Mouse (Mus musculus) hindbrain, postnatal 0 days (tissue): ENCODE results near the gene Rsf1. TPM values are rescaled to one million over a fixed set of nuclear protein-coding genes. Genes with fewer than 3 reads are reported as not detected.

ENCODE experiments used
- ATAC-seq: fragments of 200-750 bp; cut with Nextera tagmentation; 2 replicates; pipeline ENCODE4 v1.8.0; 2017; ENCODE audit warnings: mild to moderate bottlenecking, moderate TSS enrichment, moderate library complexity
- DNase-seq: peaks from one replicate; pipeline ENCODE4 v3.0.0-alpha.2; 2015; ENCODE audit warnings: low spot score
- H3K27ac ChIP-seq: fragments of 300-500 bp; sonication (generic); 2 replicates; pipeline ENCODE4 v1.5.1; 2014; ENCODE audit warnings: mild to moderate bottlenecking
- H3K27me3 ChIP-seq: fragments of 300-500 bp; sonication (generic); 2 replicates; pipeline ENCODE4 v1.6.1; 2014; ENCODE audit warnings: low read length, mixed read lengths; ENCODE audit not compliant: insufficient read depth
- H3K36me3 ChIP-seq: fragments of 300-500 bp; sonication (generic); 2 replicates; pipeline ENCODE4 v1.6.1; 2014; ENCODE audit warnings: low read length, mixed read lengths; ENCODE audit not compliant: insufficient read depth
- H3K4me1 ChIP-seq: fragments of 300-500 bp; sonication (generic); 2 replicates; pipeline ENCODE4 v1.6.1; 2014; ENCODE audit warnings: antibody characterized with exemption, low read length, mixed read lengths; ENCODE audit not compliant: insufficient read depth
- H3K4me2 ChIP-seq: fragments of 300-500 bp; sonication (generic); 2 replicates; pipeline ENCODE4 v1.6.1; 2014; ENCODE audit warnings: low read depth, mild to moderate bottlenecking, low read length, moderate library complexity, mixed read lengths
- H3K4me3 ChIP-seq: fragments of 300-500 bp; sonication (generic); 2 replicates; pipeline ENCODE4 v1.5.1; 2014; ENCODE audit warnings: low read length
- H3K9ac ChIP-seq: fragments of 300-500 bp; sonication (generic); replicated peaks from 2 replicates; pipeline ENCODE4 v1.6.1; 2014; ENCODE audit warnings: mild to moderate bottlenecking, low read length, moderate library complexity, mixed read lengths
- H3K9me3 ChIP-seq: fragments of 300-500 bp; sonication (generic); 2 replicates; pipeline ENCODE4 v1.6.1; 2016; ENCODE audit warnings: low read length, mixed read lengths
- CTCF ChIP-seq: IDR thresholded peaks from 2 replicates; pipeline ENCODE4 v1.5.1; 2016; ENCODE audit warnings: antibody characterized with exemption, control low read depth, low read depth
- WGBS: fragments of 180-500 bp; shearing (Covaris S2); extraction: QIAGEN DNeasy Blood & Tissue Kit; methylation state at CpG from one replicate; pipeline ENCODE4 v1.1.7; 2014; 5-methylcytosine and 5-hydroxymethylcytosine counted together
- polyA plus RNA-seq: library from polyadenylated mRNA; unstranded; fragments of >200 nt; fragmentation: Nextera tagmentation; extraction: Ambion mirVana; gene quantifications from 2 replicates; pipeline ENCODE4 v1.2.1, GENCODE M21; 2015
- total RNA-seq: library from RNA; depleted of rRNA; stranded (reverse); fragments of >200 nt; gene quantifications from 2 replicates; pipeline ENCODE4 v1.2.3, GENCODE M21; 2014

Gene Rsf1
- total and polyA plus RNA-seq, 2 experiments from 2014 or later: 18.2 to 27.6 TPM

DNA sequence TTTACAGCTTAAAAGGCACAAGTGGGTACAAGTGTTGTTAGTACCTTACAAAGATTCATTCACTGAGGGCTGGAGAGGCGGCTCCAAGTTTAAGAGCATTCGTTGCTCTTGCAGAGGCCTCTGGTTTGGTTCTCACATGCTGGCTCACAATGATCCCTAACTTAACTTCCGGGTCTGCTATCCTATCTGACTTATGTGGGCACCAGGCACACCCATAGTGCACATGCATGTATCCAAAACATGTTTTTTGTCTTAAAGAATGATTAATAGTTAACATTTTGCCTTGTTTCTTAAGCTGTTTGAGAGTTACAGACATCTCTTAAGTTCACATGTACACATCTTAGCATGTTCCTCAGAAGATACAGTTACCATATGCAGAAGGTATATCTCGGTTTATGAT, 120.5 kb downstream of the Rsf1 start:
- H3K4me3 ChIP-seq: no peak overlapping the region
- DNase-seq (no peak), ATAC-seq (no peak)
- H3K27me3 ChIP-seq: no peaks in the 10 kb centered on the region
- no peak overlapping the region for H3K4me2 ChIP-seq
- no peak overlapping the region for H3K27ac ChIP-seq
- no peaks in the 10 kb centered on the region for H3K9me3 ChIP-seq
- no peaks in the 10 kb centered on the region for H3K36me3 ChIP-seq
- H3K9ac ChIP-seq: no peak overlapping the region
- H3K4me1 ChIP-seq: peaks cover 3% of the 10 kb centered on the region
- no peak for TF ChIP-seq CTCF
- WGBS: 98% methylated on average over 4 of the region's 4 CpGs

DNA sequence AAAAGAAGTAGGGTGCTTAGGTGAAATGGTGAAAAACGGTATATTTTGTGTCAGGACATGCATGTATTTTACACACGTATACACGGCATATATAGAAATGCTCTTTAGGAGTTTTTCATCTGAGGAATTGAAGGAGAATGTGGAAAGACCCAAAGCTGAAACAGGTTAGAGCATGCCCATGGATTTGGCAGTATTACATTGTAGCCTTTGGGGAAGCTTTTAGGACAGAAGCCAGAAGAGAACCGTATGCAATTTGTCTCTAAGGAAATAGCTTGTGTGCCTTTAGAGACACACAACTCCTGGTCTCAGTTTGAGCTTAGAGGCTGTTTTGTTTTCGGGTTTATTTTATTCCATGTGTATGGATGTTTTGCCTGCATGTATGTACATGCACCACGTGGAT, 121.4 kb downstream of the Rsf1 start:
- H3K27me3 ChIP-seq: no peaks in the 10 kb centered on the region
- H3K4me3 ChIP-seq: no peak overlapping the region
- DNase-seq (no peak), ATAC-seq (no peak)
- H3K4me1 ChIP-seq: peaks cover 3% of the 10 kb centered on the region
- no peak for TF ChIP-seq CTCF
- WGBS: 81% methylated on average over 6 of the region's 6 CpGs
- H3K27ac ChIP-seq: no peak overlapping the region
- no peak overlapping the region for H3K4me2 ChIP-seq
- H3K9ac ChIP-seq: no peak overlapping the region
- H3K9me3 ChIP-seq: no peaks in the 10 kb centered on the region
- H3K36me3 ChIP-seq: no peaks in the 10 kb centered on the region

DNA sequence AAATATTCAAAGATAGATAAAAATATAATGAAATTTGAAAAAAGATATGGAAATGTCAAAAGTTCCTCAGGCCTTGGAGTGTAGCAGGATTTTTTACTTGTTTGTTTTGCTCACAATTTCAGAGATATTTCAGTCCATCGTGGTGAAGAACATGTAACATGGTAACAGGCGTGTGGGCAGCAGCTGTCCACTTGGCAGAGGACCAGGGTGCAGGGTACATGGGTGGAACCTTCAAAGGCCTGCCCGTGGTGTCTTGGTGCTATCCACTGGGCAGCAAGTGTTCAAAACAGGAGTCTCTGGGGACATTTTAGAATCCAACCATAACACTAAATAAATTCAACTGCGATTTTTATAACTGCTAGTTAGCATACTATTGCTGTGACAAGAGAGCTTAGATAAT, 127.4 kb downstream of the Rsf1 start:
- no peaks in the 10 kb centered on the region for H3K4me1 ChIP-seq
- no peak overlapping the region for H3K9ac ChIP-seq
- 58% methylated on average over 4 of the region's 4 CpGs for WGBS
- H3K36me3 ChIP-seq: 0 out of 2 replicates have a peak, but pooled peaks cover 4% of the 10 kb centered on the region
- H3K4me2 ChIP-seq: no peak overlapping the region
- ATAC-seq (no peak), DNase-seq (no peak)
- no peaks in the 10 kb centered on the region for H3K27me3 ChIP-seq
- no peak overlapping the region for H3K4me3 ChIP-seq
- no peak overlapping the region for H3K27ac ChIP-seq
- H3K9me3 ChIP-seq: no peaks in the 10 kb centered on the region
- TF ChIP-seq CTCF: no peak

DNA sequence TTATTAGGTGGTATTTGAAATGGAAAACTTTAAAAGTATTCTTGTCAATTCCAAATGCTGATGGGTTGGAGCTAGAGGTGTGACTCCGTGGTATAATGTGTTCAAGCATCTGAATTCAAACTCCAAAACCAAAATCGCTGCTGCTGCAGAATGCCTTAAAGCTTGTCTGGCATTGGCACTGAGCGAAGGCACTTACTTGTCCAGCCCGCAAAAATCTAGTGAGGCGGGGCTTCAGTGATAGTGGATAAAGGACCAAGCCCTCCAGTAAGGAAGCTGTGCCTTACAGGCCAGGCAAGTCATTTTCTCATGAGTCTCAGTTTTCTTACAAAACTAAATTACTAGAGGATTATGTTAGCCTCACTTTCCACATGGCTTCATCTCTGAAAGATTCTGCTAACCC, 128.1 kb downstream of the Rsf1 start:
- WGBS: 92% methylated on average over 5 of the region's 5 CpGs
- no peak for DNase-seq
- Histone ChIP-seq H3K9ac (no peak overlapping the region), H3K4me3 (no peak overlapping the region), H3K27ac (no peak overlapping the region), H3K9me3 (no peaks in the 10 kb centered on the region), H3K4me1 (no peaks in the 10 kb centered on the region), H3K27me3 (no peaks in the 10 kb centered on the region), H3K4me2 (no peak overlapping the region), H3K36me3 (peaks cover 10% of the 10 kb centered on the region)
- TF ChIP-seq CTCF: no peak
- no peak for ATAC-seq

DNA sequence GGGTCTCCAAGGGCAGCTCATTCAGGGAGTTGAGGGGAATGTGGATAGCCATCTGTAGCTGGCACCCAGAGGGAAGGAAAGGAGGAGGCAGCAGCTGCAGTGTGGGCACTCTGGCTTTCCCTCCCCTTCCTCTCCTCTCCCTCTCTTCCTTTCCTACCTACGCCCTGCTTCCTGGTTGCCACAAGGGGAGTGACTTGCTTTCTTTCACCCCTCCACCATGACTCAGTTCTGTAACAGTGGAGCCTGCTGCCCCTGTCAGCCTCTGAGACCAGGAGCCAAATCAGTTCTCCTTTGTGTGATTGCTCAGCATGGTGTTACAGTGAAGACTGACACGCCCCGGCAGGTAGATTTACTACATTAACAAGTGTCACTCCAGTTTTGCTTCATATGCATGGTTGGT, 129.5 kb downstream of the Rsf1 start:
- no peak overlapping the region for H3K9ac ChIP-seq
- H3K9me3 ChIP-seq: no peaks in the 10 kb centered on the region
- DNase-seq (no peak), ATAC-seq (no peak)
- 84% methylated on average over 3 of the region's 3 CpGs for WGBS
- peaks cover 17% of the 10 kb centered on the region for H3K36me3 ChIP-seq
- H3K27ac ChIP-seq: no peak overlapping the region
- no peak overlapping the region for H3K4me3 ChIP-seq
- no peak for TF ChIP-seq CTCF
- H3K27me3 ChIP-seq: no peaks in the 10 kb centered on the region
- H3K4me1 ChIP-seq: no peaks in the 10 kb centered on the region
- no peak overlapping the region for H3K4me2 ChIP-seq

DNA sequence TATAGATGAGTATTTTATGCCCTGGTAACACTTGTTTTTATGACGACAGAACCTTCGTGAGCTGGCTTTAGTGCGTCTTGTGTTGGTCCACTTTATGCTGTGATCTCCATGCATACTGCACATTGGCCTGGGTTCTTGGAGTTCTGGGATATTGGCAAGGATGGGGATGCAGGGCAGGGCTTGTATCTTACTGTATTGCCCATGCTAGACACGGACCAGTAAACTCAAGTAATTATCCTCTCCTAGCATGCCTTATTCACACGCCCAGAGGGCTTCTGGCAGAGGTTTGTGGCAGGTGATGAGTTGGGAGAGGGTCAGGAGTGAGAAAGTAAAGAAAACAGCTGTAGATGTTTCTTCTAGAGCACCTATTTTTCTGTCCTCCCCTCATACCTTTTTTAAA, 135.0 kb downstream of the Rsf1 start:
- Histone ChIP-seq H3K4me1 (no peaks in the 10 kb centered on the region), H3K9ac (no peak overlapping the region), H3K4me3 (no peak overlapping the region), H3K36me3 (peaks cover 43% of the 10 kb centered on the region), H3K27ac (no peak overlapping the region), H3K27me3 (no peaks in the 10 kb centered on the region), H3K9me3 (no peaks in the 10 kb centered on the region), H3K4me2 (no peak overlapping the region)
- WGBS: 97% methylated on average over 5 of the region's 5 CpGs
- no peak for ATAC-seq
- no peak for TF ChIP-seq CTCF
- DNase-seq: no peak

DNA sequence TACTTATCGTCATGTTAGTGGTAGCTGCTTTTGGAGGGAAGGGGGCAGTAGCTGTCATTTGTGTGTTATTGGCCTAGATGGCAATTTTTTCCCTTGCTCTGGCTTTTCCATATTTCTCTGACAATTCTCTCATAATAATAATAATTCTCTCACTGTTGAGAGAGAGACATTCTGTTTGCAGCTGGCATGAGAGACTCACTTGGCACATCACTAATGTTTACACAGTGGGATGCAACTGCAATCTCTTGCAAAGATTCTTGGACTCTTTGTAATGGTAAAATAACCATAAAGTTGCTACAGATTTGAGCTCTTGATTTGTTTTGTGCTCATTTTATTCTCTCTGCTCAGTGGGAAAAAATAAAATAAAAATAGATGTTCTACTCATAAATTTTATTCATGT, 137.6 kb downstream of the Rsf1 start:
- H3K4me1 ChIP-seq: no peaks in the 10 kb centered on the region
- peaks cover 43% of the 10 kb centered on the region for H3K36me3 ChIP-seq
- TF ChIP-seq CTCF: no peak
- DNase-seq: no peak
- no peak overlapping the region for H3K9ac ChIP-seq
- H3K4me3 ChIP-seq: no peak overlapping the region
- H3K27ac ChIP-seq: no peak overlapping the region
- no peak overlapping the region for H3K4me2 ChIP-seq
- H3K27me3 ChIP-seq: no peaks in the 10 kb centered on the region
- ATAC-seq: no peak
- 81% methylated on average over 1 of the region's 1 CpGs for WGBS
- H3K9me3 ChIP-seq: no peaks in the 10 kb centered on the region
